Mouse (Mus musculus): ENCODE results near the gene Fermt1. TPM values are rescaled to one million over a fixed set of nuclear protein-coding genes. Genes with fewer than 3 reads are reported as not detected.

The Fermt1 gene
- polyA plus RNA-seq, 1 experiment, result 8.3 TPM

- no peak for DNase-seq (ENCODE audit: low spot score)
Measured at GRCm38 (mm10) chr2:132922076-132922873, 23.4 kb downstream of the Fermt1 start.

DNA sequence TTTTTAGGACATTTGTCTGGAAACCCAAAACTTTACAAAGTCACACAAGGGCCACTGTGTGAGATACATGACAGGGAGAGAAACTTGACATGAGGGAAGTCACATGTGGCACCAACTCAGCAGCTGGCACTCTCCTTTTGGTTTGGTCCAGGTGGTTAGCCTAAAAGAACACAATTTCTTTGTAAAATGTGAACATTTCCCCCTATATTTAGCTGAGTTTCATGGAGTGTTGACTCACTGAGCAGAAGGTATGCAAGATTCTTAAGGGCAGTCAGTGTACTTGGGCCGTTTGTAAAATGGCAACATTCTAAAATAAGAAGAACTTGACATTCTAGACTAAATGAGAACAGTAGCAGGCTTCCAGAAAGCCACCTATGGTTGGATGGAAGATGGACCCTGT, 30.9 kb downstream of the Fermt1 start:
- no peak for DNase-seq (ENCODE audit: low spot score)

DNA sequence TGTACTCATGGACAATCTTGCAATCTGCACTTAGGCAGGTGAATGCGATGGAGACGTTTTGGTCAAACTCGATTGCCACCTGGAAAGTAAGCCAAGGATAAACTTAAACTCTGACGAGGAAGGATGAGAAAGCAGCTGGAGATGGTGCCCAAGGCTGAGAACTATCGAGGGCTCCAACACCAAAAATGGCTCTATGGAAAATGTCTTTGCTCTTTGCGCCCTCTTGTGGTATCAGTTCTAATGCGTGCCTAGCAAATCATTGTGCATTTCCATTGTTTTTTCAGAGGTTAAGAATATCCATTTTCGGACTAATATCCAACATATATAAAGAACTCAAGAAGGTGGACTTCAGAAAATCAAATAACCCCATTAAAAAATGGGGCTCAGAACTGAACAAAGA, 38.9 kb downstream of the Fermt1 start:
- DNase-seq (ENCODE audit: low spot score), result no peak

- DNase-seq (ENCODE audit: low spot score), result no peak
Measured at GRCm38 (mm10) chr2:132904961-132905360, 40.7 kb downstream of the Fermt1 start.

- no peak for DNase-seq (ENCODE audit: low spot score)
Measured at GRCm38 (mm10) chr2:132903498-132903897, 42.2 kb downstream of the Fermt1 start.

DNA sequence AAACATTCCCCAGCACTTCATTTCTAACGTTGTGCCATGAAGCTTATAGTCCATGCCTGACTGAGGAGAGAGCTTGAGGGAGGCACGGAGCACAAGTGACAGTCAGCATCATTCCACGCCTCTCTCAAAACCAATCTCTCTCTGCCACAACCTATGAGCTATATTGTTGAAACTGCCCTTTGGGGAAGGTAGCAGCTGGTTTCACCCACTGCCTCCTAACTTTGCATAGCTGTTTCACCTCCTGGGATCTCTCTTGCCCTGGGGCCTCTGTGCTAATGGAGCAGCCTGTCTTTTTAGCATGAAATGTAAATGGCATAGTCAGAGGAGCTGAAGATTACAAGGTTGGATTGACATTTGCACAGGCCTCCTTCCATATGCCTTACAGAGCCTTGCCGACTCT, 43.6 kb downstream of the Fermt1 start:
- DNase-seq (ENCODE audit: low spot score), result no peak

- DNase-seq (ENCODE audit: low spot score), result no peak
Measured at GRCm38 (mm10) chr2:132901636-132902035, 44.1 kb downstream of the Fermt1 start.

DNA sequence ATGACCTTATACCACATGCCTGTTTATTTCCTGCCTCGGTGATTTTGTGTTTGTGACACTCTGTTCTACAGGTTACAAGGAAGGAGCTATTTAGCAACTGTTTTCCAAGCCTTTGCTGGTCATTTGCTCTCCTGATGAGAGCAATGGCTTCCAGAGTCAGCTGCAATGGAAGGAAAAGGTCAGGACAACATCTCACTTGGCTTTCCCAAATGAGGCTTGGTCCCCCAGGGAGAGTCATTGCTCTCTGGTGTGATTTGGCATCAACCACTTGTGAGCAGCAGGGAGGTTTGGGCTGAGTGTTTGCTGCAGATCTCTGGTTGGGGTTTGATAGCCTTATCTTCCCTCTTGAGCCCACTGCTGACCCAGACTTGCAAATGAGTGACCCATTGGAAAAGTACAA, 45.1 kb downstream of the Fermt1 start:
- DNase-seq (ENCODE audit: low spot score), result no peak

- DNase-seq (ENCODE audit: low spot score), result no peak
Measured at GRCm38 (mm10) chr2:132898211-132898610, 47.5 kb downstream of the Fermt1 start.

GRCm38 (mm10) chr2:132893826-132894225, 51.9 kb downstream of the Fermt1 start:
- no peak for DNase-seq (ENCODE audit: low spot score)

- no peak for DNase-seq (ENCODE audit: low spot score)
Measured at GRCm38 (mm10) chr2:132885312-132885711, 60.4 kb downstream of the Fermt1 start.

DNA sequence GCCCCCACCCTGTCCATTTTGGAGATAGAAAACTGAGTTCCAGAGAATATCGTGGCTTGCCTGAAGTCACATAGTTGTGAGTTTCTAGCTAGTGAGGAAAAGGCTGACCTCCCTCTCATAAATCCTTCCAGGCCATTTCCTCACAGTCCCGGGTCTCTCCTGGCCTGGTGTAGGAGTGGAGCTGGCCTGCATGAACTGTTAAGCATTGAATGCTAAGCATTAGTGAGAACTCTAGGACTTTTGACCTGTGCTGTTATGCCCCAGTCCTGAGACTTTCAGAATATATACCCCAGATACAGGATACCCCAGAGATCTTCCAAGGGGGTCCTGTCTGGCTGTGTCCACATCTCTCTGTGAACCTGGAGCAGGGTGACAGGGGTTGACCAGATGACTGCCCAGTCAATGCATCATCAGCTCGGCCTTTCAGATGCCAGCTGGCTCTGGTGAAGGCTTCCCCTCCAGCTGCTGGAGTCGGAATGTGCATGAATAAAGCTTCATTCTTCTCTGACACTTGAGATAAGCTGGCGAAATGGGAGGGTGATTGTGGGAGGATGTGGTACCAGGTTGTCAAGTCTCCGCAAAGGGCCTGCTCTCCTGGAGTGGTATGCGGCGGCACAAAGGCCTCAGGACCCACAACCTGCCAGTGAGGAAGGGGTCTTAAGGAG, 61.3 kb downstream of the Fermt1 start:
- no peak for DNase-seq (ENCODE audit: low spot score)

DNA sequence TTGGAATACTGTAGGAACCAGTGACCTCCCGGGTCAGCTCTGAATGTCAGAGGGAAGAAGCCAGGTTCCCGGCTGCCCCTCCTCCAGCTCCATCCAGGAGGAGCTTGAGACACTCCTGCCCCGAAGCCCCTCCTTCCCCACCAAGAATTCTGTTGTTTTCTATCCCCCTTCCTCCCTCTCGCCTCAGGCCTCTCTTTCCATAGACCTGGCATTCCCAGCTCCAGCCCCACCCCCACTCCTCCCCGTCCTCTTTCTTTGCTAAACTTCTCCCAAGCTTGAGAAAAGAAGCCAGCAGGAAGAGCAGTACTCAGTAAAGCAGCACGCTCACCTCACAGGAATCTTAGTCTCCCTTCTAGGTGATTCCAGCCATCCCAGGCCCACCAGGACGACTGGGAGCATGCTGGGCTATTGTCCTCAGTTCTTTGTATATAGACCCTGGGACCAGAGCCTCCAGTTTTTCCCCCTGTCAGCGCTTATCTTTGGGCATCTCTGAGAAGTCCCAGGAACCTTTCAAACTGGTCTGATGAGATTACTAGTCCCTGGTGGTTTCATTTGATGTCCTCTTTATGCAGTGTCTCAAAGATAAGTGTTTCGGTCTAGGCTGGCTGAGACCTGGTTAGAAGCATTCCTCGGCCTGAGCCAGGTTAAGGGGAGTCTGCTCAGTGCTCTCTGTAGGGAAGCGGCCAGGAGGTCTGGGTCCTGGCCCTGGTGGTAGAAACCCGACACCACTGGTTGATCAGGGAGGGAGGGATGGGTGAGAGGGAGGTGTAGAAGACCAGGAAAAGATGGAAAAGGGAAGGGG, 64.7 kb downstream of the Fermt1 start, which contains the start of gene Lrrn4:
TSS of gene Lrrn4 (minus strand) at position 48 of the 802 bp plus-strand sequence.
- DNase-seq (ENCODE audit: low spot score), result no peak

- no peak for DNase-seq (ENCODE audit: low spot score)
Measured at GRCm38 (mm10) chr2:132879261-132880044, 66.3 kb downstream of the Fermt1 start.

GRCm38 (mm10) chr2:132876991-132877390, 68.7 kb downstream of the Fermt1 start:
- no peak for DNase-seq (ENCODE audit: low spot score)

- no peak for DNase-seq (ENCODE audit: low spot score)
Measured at GRCm38 (mm10) chr2:132873657-132874326, 71.9 kb downstream of the Fermt1 start.

- no peak for DNase-seq (ENCODE audit: low spot score)
Measured at GRCm38 (mm10) chr2:132871663-132872062, 74.0 kb downstream of the Fermt1 start.

- DNase-seq (ENCODE audit: low spot score), result no peak
Measured at GRCm38 (mm10) chr2:132870286-132870685, 75.4 kb downstream of the Fermt1 start.

- no peak for DNase-seq (ENCODE audit: low spot score)
Measured at GRCm38 (mm10) chr2:132869682-132870081, 76.0 kb downstream of the Fermt1 start.

GRCm38 (mm10) chr2:132867521-132867920, 78.2 kb downstream of the Fermt1 start:
- DNase-seq (ENCODE audit: low spot score), result no peak

DNA sequence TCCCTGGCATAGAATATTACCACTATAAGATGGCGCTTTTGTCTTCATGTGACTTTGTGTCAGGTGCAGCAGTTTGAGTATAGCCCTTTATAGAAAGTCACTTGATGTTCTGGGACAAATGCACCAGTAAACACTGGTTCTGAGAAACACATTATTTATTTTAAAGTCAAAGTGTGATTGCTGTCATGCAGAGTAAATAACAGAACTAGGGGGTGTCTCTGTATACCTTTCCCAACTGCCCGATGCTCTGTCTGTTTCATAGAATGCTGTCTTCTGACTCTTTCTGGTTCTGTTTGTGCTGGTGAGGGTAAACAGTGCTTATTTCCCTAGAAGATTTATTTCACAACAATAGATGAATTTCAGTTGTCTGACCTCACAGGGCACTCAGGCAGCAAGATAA, 82.4 kb downstream of the Fermt1 start:
- DNase-seq (ENCODE audit: low spot score), result no peak
